Mouse (Mus musculus): ENCODE data around the gene Zfp385b.
"Not testable (repeated sequence)": the region's sequence is repeated elsewhere in the genome, so short reads cannot be mapped to it uniquely, and the experiment has no call there.

The Zfp385b gene

GRCm38 (mm10) chr2:77460011-77460410 is 359.4 kb downstream of the Zfp385b start:
- DNase-seq (ENCODE audit: low spot score in 2 of 2), result no peak

GRCm38 (mm10) chr2:77458431-77458830 is 361.0 kb downstream of the Zfp385b start:
- DNase-seq (ENCODE audit: low spot score in 2 of 2), result no peak

- no peak for DNase-seq (ENCODE audit: low spot score in 2 of 2)
These were observed 362.3 kb downstream of the Zfp385b start for GRCm38 (mm10) chr2:77457120-77457519.

GRCm38 (mm10) chr2:77456602-77457001 is 362.8 kb downstream of the Zfp385b start:
- DNase-seq (ENCODE audit: low spot score in 2 of 2), result peak in 1 of 2 experiments; percentile 24

- no peak for DNase-seq (ENCODE audit: low spot score in 2 of 2)
These were observed 365.0 kb downstream of the Zfp385b start for GRCm38 (mm10) chr2:77454341-77454937.

GRCm38 (mm10) chr2:77453786-77454185 is 365.7 kb downstream of the Zfp385b start:
- no peak for DNase-seq (ENCODE audit: low spot score in 2 of 2)

GRCm38 (mm10) chr2:77450017-77450416 is 369.4 kb downstream of the Zfp385b start:
- not testable (repeated sequence) for DNase-seq (ENCODE audit: low spot score in 2 of 2)

GRCm38 (mm10) chr2:77448951-77449480 is 370.4 kb downstream of the Zfp385b start:
- DNase-seq (ENCODE audit: low spot score in 2 of 2), result no peak

- no peak for DNase-seq (ENCODE audit: low spot score in 2 of 2)
These were observed 375.2 kb downstream of the Zfp385b start for GRCm38 (mm10) chr2:77444282-77444681.

GRCm38 (mm10) chr2:77440591-77440990 is 378.8 kb downstream of the Zfp385b start:
- no peak for DNase-seq (ENCODE audit: low spot score in 2 of 2)

GRCm38 (mm10) chr2:77436241-77436759 is 383.1 kb downstream of the Zfp385b start:
- no peak for DNase-seq (ENCODE audit: low spot score in 2 of 2)

- no peak for DNase-seq (ENCODE audit: low spot score in 2 of 2)
These were observed 400.0 kb downstream of the Zfp385b start for GRCm38 (mm10) chr2:77419476-77419875.

- DNase-seq (ENCODE audit: low spot score in 2 of 2), result no peak
These were observed 401.4 kb downstream of the Zfp385b start for GRCm38 (mm10) chr2:77418078-77418477.

- DNase-seq (ENCODE audit: low spot score in 2 of 2), result no peak
These were observed 407.3 kb downstream of the Zfp385b start for GRCm38 (mm10) chr2:77412171-77412570.

- DNase-seq (ENCODE audit: low spot score in 2 of 2), result no peak
These were observed 407.8 kb downstream of the Zfp385b start for GRCm38 (mm10) chr2:77411612-77412011.

GRCm38 (mm10) chr2:77409521-77410135 is 409.8 kb downstream of the Zfp385b start:
- DNase-seq (ENCODE audit: low spot score in 2 of 2), result no peak

GRCm38 (mm10) chr2:77408972-77409371 is 410.5 kb downstream of the Zfp385b start:
- no peak for DNase-seq (ENCODE audit: low spot score in 2 of 2)

GRCm38 (mm10) chr2:77402329-77402728 is 417.1 kb downstream of the Zfp385b start:
- DNase-seq (ENCODE audit: low spot score in 2 of 2), result no peak

- DNase-seq (ENCODE audit: low spot score in 2 of 2), result no peak
These were observed 417.8 kb downstream of the Zfp385b start for GRCm38 (mm10) chr2:77401438-77402235.

GRCm38 (mm10) chr2:77393881-77394280 is 425.6 kb downstream of the Zfp385b start:
- no peak for DNase-seq (ENCODE audit: low spot score in 2 of 2)

GRCm38 (mm10) chr2:77388186-77388585 is 431.3 kb downstream of the Zfp385b start:
- no peak for DNase-seq (ENCODE audit: low spot score in 2 of 2)

GRCm38 (mm10) chr2:77386515-77386914 is 432.9 kb downstream of the Zfp385b start:
- DNase-seq (ENCODE audit: low spot score in 2 of 2), result peak in 1 of 2 experiments; percentile 58
